Mouse (Mus musculus) forebrain, postnatal 0 days (tissue): ENCODE results near the gene Tenm4. TPM values are rescaled to one million over a fixed set of nuclear protein-coding genes. Genes with fewer than 3 reads are reported as not detected.
A peak's percentile ranks its signal among the peaks of the same experiment; 100 is the strongest.

Experiments
- ATAC-seq: fragments of 200-750 bp; cut with Nextera tagmentation; 2 replicates; pipeline ENCODE4 v1.8.0; 2017; ENCODE audit warnings: mild to moderate bottlenecking, moderate library complexity
- DNase-seq: peaks from one replicate; pipeline ENCODE4 v3.0.0-alpha.2; 2015
- H3K27ac ChIP-seq: fragments of 300-500 bp; sonication (generic); 2 replicates; pipeline ENCODE4 v1.5.1; 2014; ENCODE audit warnings: low read depth, mild to moderate bottlenecking, antibody characterized with exemption, low read length, moderate library complexity, mixed read lengths
- H3K27me3 ChIP-seq: fragments of 300-500 bp; sonication (generic); 2 replicates; pipeline ENCODE4 v1.6.1; 2014; ENCODE audit warnings: mild to moderate bottlenecking, low read length, mixed read lengths; ENCODE audit not compliant: insufficient read depth
- H3K36me3 ChIP-seq: fragments of 300-500 bp; sonication (generic); 2 replicates; pipeline ENCODE4 v1.6.1; 2014; ENCODE audit warnings: mild to moderate bottlenecking, moderate library complexity; ENCODE audit not compliant: insufficient read depth
- H3K4me1 ChIP-seq: fragments of 300-500 bp; sonication (generic); 2 replicates; pipeline ENCODE4 v1.6.1; 2014; ENCODE audit warnings: antibody characterized with exemption; ENCODE audit not compliant: insufficient read depth
- H3K4me2 ChIP-seq: fragments of 300-500 bp; sonication (generic); 2 replicates; pipeline ENCODE4 v1.6.1; 2014; ENCODE audit warnings: low read depth, mild to moderate bottlenecking, moderate library complexity
- H3K4me3 ChIP-seq: fragments of 300-500 bp; sonication (generic); 2 replicates; pipeline ENCODE4 v1.5.1; 2014; ENCODE audit warnings: low read depth, low read length, mixed read lengths
- H3K9ac ChIP-seq: fragments of 300-500 bp; sonication (generic); 2 replicates; pipeline ENCODE4 v1.6.1; 2014; ENCODE audit warnings: mild to moderate bottlenecking
- H3K9me3 ChIP-seq: fragments of 300-500 bp; sonication (generic); 2 replicates; pipeline ENCODE4 v1.6.1; 2016; ENCODE audit warnings: low read length
- CTCF ChIP-seq: sonication (generic); IDR thresholded peaks from 2 replicates; pipeline ENCODE4 v1.5.1; 2016; ENCODE audit warnings: antibody characterized with exemption, control low read depth, low read depth
- WGBS: fragments of 180-500 bp; shearing (Covaris S2); extraction: QIAGEN DNeasy Blood & Tissue Kit; methylation state at CpG from one replicate; pipeline ENCODE4 v1.1.7; 2014; 5-methylcytosine and 5-hydroxymethylcytosine counted together
- polyA plus RNA-seq: library from polyadenylated mRNA; unstranded; fragments of >200 nt; fragmentation: Nextera tagmentation; extraction: Ambion mirVana; gene quantifications from 2 replicates; pipeline ENCODE4 v1.2.1, GENCODE M21; 2015
- total RNA-seq: library from RNA; depleted of rRNA; stranded (reverse); fragments of >200 nt; gene quantifications from 2 replicates; pipeline ENCODE4 v1.2.3, GENCODE M21; 2014

Tenm4 gene
- total and polyA plus RNA-seq, 2 experiments from 2014 or later, result 50.6 to 69.5 TPM

- Histone ChIP-seq H3K4me2 (no peak overlapping the region), H3K9ac (no peak overlapping the region), H3K27ac (no peak overlapping the region), H3K36me3 (no peaks in the 10 kb centered on the region), H3K27me3 (no peaks in the 10 kb centered on the region), H3K4me1 (no peaks in the 10 kb centered on the region), H3K9me3 (no peaks in the 10 kb centered on the region), H3K4me3 (no peak overlapping the region)
- DNase-seq (no peak), ATAC-seq (no peak)
- 79% methylated on average over 2 of the region's 2 CpGs for WGBS
- TF ChIP-seq CTCF, result no peak
Observed at GRCm38 (mm10) chr7:96392600-96392999, 221.6 kb downstream of the Tenm4 start.

DNA sequence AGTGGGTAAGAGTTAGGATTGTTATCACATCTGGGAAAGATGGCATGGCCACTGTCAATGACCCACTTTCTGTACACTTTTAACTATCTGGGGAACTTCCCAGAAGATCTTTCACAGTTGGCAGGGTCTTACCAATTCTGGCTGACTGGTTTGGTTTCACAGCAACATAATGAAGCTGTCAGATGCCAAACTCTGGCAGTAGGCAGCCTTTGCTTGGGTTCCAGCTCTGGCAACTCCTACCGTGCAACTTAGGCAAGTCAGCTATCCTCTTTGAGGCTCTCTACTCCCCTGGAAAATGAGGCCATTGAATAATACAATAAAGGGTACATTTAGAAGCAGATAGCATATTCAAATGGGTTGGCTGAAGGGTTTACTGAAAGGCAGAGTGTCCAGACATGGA lies 226.9 kb downstream of the Tenm4 start:
- 18% methylated on average over 1 of the region's 1 CpGs for WGBS
- no peak for TF ChIP-seq CTCF
- peaks cover 5% of the 10 kb centered on the region; the same call in 1 of the 2 replicates for H3K4me1 ChIP-seq
- H3K4me2 ChIP-seq, result no peak overlapping the region
- no peak overlapping the region for H3K4me3 ChIP-seq
- no peaks in the 10 kb centered on the region for H3K36me3 ChIP-seq
- no peak overlapping the region for H3K9ac ChIP-seq
- ATAC-seq (peak; percentile 71), DNase-seq (peak; percentile 63)
- no peak overlapping the region for H3K27ac ChIP-seq
- H3K27me3 ChIP-seq, result no peaks in the 10 kb centered on the region
- no peaks in the 10 kb centered on the region for H3K9me3 ChIP-seq

DNA sequence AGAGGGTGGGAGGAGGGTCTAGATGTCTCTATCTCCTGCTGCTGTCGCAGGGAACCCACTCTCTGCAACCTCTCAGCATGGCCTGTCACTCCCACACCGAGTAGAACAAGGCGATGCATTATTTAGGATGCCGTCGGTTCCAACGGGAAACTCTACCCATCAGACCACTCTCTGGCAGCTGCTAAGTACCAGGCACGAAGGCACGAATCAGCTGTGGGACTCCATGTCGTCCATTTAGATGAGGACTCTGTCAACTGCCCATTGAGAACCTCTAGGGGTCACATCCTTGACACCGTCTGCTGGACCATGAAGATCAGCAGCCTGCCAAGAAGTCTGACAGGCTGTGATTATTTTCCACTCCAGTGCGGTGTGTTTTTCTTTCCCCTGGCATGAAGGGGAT lies 229.4 kb downstream of the Tenm4 start:
- Histone ChIP-seq H3K27me3 (no peaks in the 10 kb centered on the region), H3K4me1 (peaks cover 5% of the 10 kb centered on the region; the same call in 1 of the 2 replicates), H3K4me2 (no peak overlapping the region), H3K36me3 (no peaks in the 10 kb centered on the region), H3K4me3 (no peak overlapping the region), H3K9ac (no peak overlapping the region), H3K27ac (no peak overlapping the region), H3K9me3 (no peaks in the 10 kb centered on the region)
- ATAC-seq, result peak; percentile 76
- DNase-seq, result no peak
- TF ChIP-seq CTCF, result no peak
- WGBS, result 21% methylated on average over 11 of the region's 11 CpGs

DNA sequence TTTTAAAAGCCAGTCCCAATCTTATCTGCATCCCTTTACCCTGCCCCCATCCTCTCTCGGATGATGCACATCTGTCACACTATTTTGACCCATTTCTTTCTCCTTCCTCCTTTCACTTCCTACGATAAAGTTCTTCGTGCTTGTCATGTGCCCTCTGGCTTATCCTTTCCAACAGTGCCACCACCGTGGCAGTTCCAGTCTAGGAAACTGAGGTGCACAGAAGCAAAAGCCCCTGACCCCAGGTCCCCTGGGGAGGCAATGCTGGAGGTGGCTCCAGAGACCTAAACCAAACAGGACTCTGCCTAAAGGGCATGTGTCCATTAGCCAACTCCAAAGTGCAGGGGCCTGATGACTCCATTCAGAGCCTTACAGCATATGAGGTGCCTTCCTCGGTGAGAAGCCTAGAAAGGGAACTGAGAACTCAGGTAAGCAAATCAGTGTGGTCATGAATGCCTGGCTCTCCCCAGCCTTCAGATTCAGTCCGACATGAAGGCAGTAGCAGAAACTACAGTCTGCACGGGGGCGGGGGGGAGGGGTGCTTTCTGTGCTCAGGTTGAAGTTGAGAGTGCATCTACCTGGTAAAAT lies 235.7 kb downstream of the Tenm4 start:
- H3K4me2 ChIP-seq, result no peak overlapping the region
- no peak overlapping the region for H3K9ac ChIP-seq
- no peak overlapping the region for H3K27ac ChIP-seq
- DNase-seq (no peak), ATAC-seq (no peak)
- peaks cover 7% of the 10 kb centered on the region; the same call in 1 of the 2 replicates for H3K4me1 ChIP-seq
- WGBS, result 67% methylated on average over 8 of the region's 8 CpGs
- H3K9me3 ChIP-seq, result no peaks in the 10 kb centered on the region
- H3K36me3 ChIP-seq, result no peaks in the 10 kb centered on the region
- no peak overlapping the region for H3K4me3 ChIP-seq
- H3K27me3 ChIP-seq, result no peaks in the 10 kb centered on the region
- no peak for TF ChIP-seq CTCF

GRCm38 (mm10) chr7:96408161-96408889 lies 237.3 kb downstream of the Tenm4 start:
- H3K9me3 ChIP-seq, result no peaks in the 10 kb centered on the region
- no peak for ATAC-seq
- DNase-seq, result no peak
- 62% methylated on average over 6 of the region's 6 CpGs for WGBS
- no peak overlapping the region for H3K4me2 ChIP-seq
- no peak overlapping the region for H3K27ac ChIP-seq
- H3K9ac ChIP-seq, result no peak overlapping the region
- no peak for TF ChIP-seq CTCF
- H3K4me1 ChIP-seq, result peaks cover 7% of the 10 kb centered on the region; the same call in 1 of the 2 replicates
- no peaks in the 10 kb centered on the region for H3K27me3 ChIP-seq
- H3K4me3 ChIP-seq, result no peak overlapping the region
- H3K36me3 ChIP-seq, result no peaks in the 10 kb centered on the region

- Histone ChIP-seq H3K4me2 (no peak overlapping the region), H3K9me3 (no peaks in the 10 kb centered on the region), H3K27me3 (no peaks in the 10 kb centered on the region), H3K4me3 (no peak overlapping the region), H3K27ac (0 out of 2 replicates have a peak overlapping the region, but pooled peaks have one; percentile 21), H3K9ac (peak overlapping the region; percentile 18; the same call in 1 of the 2 replicates), H3K4me1 (peaks cover 9% of the 10 kb centered on the region; the same call in 1 of the 2 replicates), H3K36me3 (no peaks in the 10 kb centered on the region)
- no peak for TF ChIP-seq CTCF
- ATAC-seq, result peak; percentile 42
- WGBS, result 44% methylated on average over 11 of the region's 11 CpGs
- peak; percentile 49 for DNase-seq
Observed at GRCm38 (mm10) chr7:96409323-96409880, 238.4 kb downstream of the Tenm4 start.

DNA sequence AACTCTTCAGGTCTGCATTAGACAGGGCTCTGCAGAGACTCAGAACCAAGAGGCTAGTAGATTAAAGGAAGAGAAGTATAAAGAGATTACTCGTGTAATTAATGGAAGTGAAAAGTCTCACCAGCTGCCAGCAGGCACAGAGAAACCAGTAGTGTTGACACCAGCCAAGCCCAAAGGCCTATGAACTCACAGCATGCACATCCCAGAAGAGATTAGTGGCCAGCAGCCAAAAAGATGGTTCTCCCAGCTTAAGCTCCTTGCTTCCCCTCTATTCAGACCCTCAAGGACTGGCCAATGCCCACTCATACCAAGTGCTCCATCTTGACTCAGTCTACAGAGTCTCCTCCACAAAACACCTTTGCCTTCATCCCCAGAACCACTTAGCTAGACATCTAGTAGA lies 242.8 kb downstream of the Tenm4 start:
- Histone ChIP-seq H3K4me2 (no peak overlapping the region), H3K4me3 (no peak overlapping the region), H3K9ac (no peak overlapping the region), H3K4me1 (peaks cover 20% of the 10 kb centered on the region; the same call in 1 of the 2 replicates), H3K27ac (no peak overlapping the region), H3K36me3 (no peaks in the 10 kb centered on the region), H3K27me3 (no peaks in the 10 kb centered on the region), H3K9me3 (no peaks in the 10 kb centered on the region)
- 30% methylated on average over 1 of the region's 1 CpGs for WGBS
- ATAC-seq, result no peak
- no peak for TF ChIP-seq CTCF
- DNase-seq, result no peak
